Mouse (Mus musculus) testis, adult 2 months (tissue): ENCODE results near the gene Abhd2. TPM values are rescaled to one million over a fixed set of nuclear protein-coding genes. Genes with fewer than 3 reads are reported as not detected.

Experiments
- H3K27ac ChIP-seq: fragments of 200-500 bp; 2 replicates; pipeline ENCODE4 v1.5.1; 2012; ENCODE audit warnings: low read depth, low read length; ENCODE audit not compliant: control insufficient read depth, insufficient read depth
- H3K27me3 ChIP-seq: fragments of 200-500 bp; 2 replicates; pipeline ENCODE4 v1.6.1; 2012; ENCODE audit warnings: mild to moderate bottlenecking, low read length, moderate library complexity; ENCODE audit not compliant: control insufficient read depth, insufficient read depth
- H3K36me3 ChIP-seq: fragments of 200-500 bp; 2 replicates; pipeline ENCODE4 v1.6.1; 2012; ENCODE audit warnings: mild to moderate bottlenecking, low read length; ENCODE audit not compliant: control insufficient read depth, insufficient read depth
- H3K4me1 ChIP-seq: fragments of 200-500 bp; 2 replicates; pipeline ENCODE4 v1.6.1; 2012; ENCODE audit warnings: low read length; ENCODE audit not compliant: control insufficient read depth, insufficient read depth
- H3K4me3 ChIP-seq: fragments of 200-500 bp; 2 replicates; pipeline ENCODE4 v1.5.1; 2012; ENCODE audit warnings: low read depth, mild to moderate bottlenecking, low read length, moderate library complexity, mixed read lengths; ENCODE audit not compliant: control insufficient read depth
- CTCF ChIP-seq: fragments of 200-500 bp; IDR thresholded peaks from 2 replicates; pipeline ENCODE4 v1.5.1; 2012; ENCODE audit warnings: low read depth, mild to moderate bottlenecking, inconsistent platforms, low read length, moderate library complexity; ENCODE audit not compliant: control insufficient read depth, insufficient read depth, insufficient replicate concordance
- POLR2A ChIP-seq: fragments of 200-500 bp; IDR thresholded peaks from 2 replicates; pipeline ENCODE4 v1.6.1; 2012; ENCODE audit warnings: low read depth, mild to moderate bottlenecking, inconsistent platforms, low read length, moderate library complexity; ENCODE audit not compliant: control insufficient read depth
- polyA plus RNA-seq: library from polyadenylated mRNA; depleted of rRNA; stranded (reverse); fragments of >200 nt; gene quantifications from 2 replicates; pipeline ENCODE4 v1.2.3, GENCODE M21; 2012

Gene Abhd2
- polyA plus RNA-seq, 1 experiment = 50.3 TPM

- H3K27me3 ChIP-seq = no peaks in the 10 kb centered on the region
- no peaks in the 10 kb centered on the region; the same call in 1 of the 2 replicates for H3K36me3 ChIP-seq
- no peak overlapping the region for H3K4me3 ChIP-seq
- TF ChIP-seq POLR2A (no peak), CTCF (no peak)
- no peak overlapping the region for H3K27ac ChIP-seq
- H3K4me1 ChIP-seq = peaks cover 2% of the 10 kb centered on the region
Observed at GRCm38 (mm10) chr7:79308455-79309030, 35.5 kb downstream of the Abhd2 start.

- TF ChIP-seq POLR2A (no peak), CTCF (no peak; the same call in 1 of the 2 replicates)
- Histone ChIP-seq H3K36me3 (no peaks in the 10 kb centered on the region; the same call in 1 of the 2 replicates), H3K27me3 (no peaks in the 10 kb centered on the region), H3K4me1 (peaks cover 2% of the 10 kb centered on the region; the same call in 1 of the 2 replicates), H3K4me3 (no peak overlapping the region), H3K27ac (no peak overlapping the region)
Observed at GRCm38 (mm10) chr7:79309247-79310190, 36.5 kb downstream of the Abhd2 start.

- Histone ChIP-seq H3K4me3 (no peak overlapping the region), H3K27ac (no peak overlapping the region), H3K27me3 (no peaks in the 10 kb centered on the region), H3K36me3 (no peaks in the 10 kb centered on the region; the same call in 1 of the 2 replicates), H3K4me1 (peaks cover 2% of the 10 kb centered on the region; the same call in 1 of the 2 replicates)
- TF ChIP-seq CTCF = no peak
- TF ChIP-seq POLR2A = no peak
Observed at GRCm38 (mm10) chr7:79310191-79310555, 37.2 kb downstream of the Abhd2 start.

GRCm38 (mm10) chr7:79311420-79311988 lies 38.5 kb downstream of the Abhd2 start:
- H3K4me1 ChIP-seq = peaks cover 2% of the 10 kb centered on the region; the same call in 1 of the 2 replicates
- TF ChIP-seq CTCF = no peak
- TF ChIP-seq POLR2A = no peak
- no peaks in the 10 kb centered on the region for H3K36me3 ChIP-seq
- no peak overlapping the region for H3K4me3 ChIP-seq
- no peaks in the 10 kb centered on the region for H3K27me3 ChIP-seq
- no peak overlapping the region for H3K27ac ChIP-seq

GRCm38 (mm10) chr7:79312246-79312645 lies 39.2 kb downstream of the Abhd2 start:
- H3K4me3 ChIP-seq = no peak overlapping the region
- peaks cover 2% of the 10 kb centered on the region; the same call in 1 of the 2 replicates for H3K4me1 ChIP-seq
- H3K27me3 ChIP-seq = no peaks in the 10 kb centered on the region
- TF ChIP-seq CTCF (no peak), POLR2A (no peak)
- no peaks in the 10 kb centered on the region for H3K36me3 ChIP-seq
- H3K27ac ChIP-seq = no peak overlapping the region

GRCm38 (mm10) chr7:79313519-79314059 lies 40.6 kb downstream of the Abhd2 start:
- H3K4me1 ChIP-seq = peaks cover 2% of the 10 kb centered on the region; the same call in 1 of the 2 replicates

More at GRCm38 (mm10) chr7:79313519-79314059, 40.6 kb downstream of the Abhd2 start:
- Histone ChIP-seq H3K27me3 (no peaks in the 10 kb centered on the region), H3K36me3 (no peaks in the 10 kb centered on the region), H3K27ac (no peak overlapping the region), H3K4me3 (no peak overlapping the region)
- TF ChIP-seq POLR2A (no peak), CTCF (no peak)
